Mouse (Mus musculus) hindbrain, embryonic 10.5 days (tissue): ENCODE results near the gene Eif1. TPM values are rescaled to one million over a fixed set of nuclear protein-coding genes. Genes with fewer than 3 reads are reported as not detected.

ENCODE experiments used
- DNase-seq: peaks from one replicate; pipeline ENCODE4 v3.0.0-alpha.2; 2017; ENCODE audit warnings: low spot score
- H3K27ac ChIP-seq: fragments of 300-500 bp; sonication (generic); 2 replicates; pipeline ENCODE4 v1.5.1; 2016; ENCODE audit warnings: mild to moderate bottlenecking, moderate library complexity
- H3K27me3 ChIP-seq: fragments of 300-500 bp; sonication (generic); 2 replicates; pipeline ENCODE4 v1.6.1; 2016; ENCODE audit warnings: mild to moderate bottlenecking; ENCODE audit not compliant: poor library complexity, insufficient read depth, severe bottlenecking
- H3K36me3 ChIP-seq: fragments of 300-500 bp; sonication (generic); 2 replicates; pipeline ENCODE4 v1.6.1; 2016; ENCODE audit warnings: mild to moderate bottlenecking, moderate library complexity
- H3K4me1 ChIP-seq: fragments of 300-500 bp; sonication (generic); replicated peaks from 2 replicates; pipeline ENCODE4 v1.6.1; 2016; ENCODE audit warnings: mild to moderate bottlenecking
- H3K4me3 ChIP-seq: fragments of 300-500 bp; sonication (generic); 2 replicates; pipeline ENCODE4 v1.5.1; 2016; ENCODE audit warnings: mild to moderate bottlenecking, moderate library complexity
- H3K9me3 ChIP-seq: fragments of 300-500 bp; sonication (generic); 2 replicates; pipeline ENCODE4 v1.6.1; 2016; ENCODE audit warnings: mild to moderate bottlenecking, moderate library complexity
- WGBS: fragments of 180-500 bp; shearing (Covaris S2); methylation state at CpG from one replicate; pipeline ENCODE4 v1.1.7; 2016; 5-methylcytosine and 5-hydroxymethylcytosine counted together
- polyA plus RNA-seq: library from polyadenylated mRNA; unstranded; fragments of >200 nt; fragmentation: Nextera tagmentation; extraction: Ambion mirVana; gene quantifications from 2 replicates; pipeline ENCODE4 v1.2.1, GENCODE M21; 2016

Gene Eif1
- 1,728 and 1,735 TPM in 2 replicates for polyA plus RNA-seq

GRCm38 (mm10) chr11:100319492-100320171 lies at the start of gene Eif1:
Gene Eif1, plus strand, starts transcription at chr11:100319885.
- peak within 1 kb of the TSS; percentile 93 for H3K4me3 ChIP-seq
- no peaks in the 10 kb centered on the region for H3K27me3 ChIP-seq
- peaks cover 25% of the 10 kb centered on the region for H3K36me3 ChIP-seq
- WGBS: under 1% methylated on average over 58 of the region's 58 CpGs
- peak; percentile 100 for DNase-seq
- H3K27ac ChIP-seq: peak within 1 kb of the TSS; percentile 100
- H3K9me3 ChIP-seq: no peaks in the 10 kb centered on the region
- H3K4me1 ChIP-seq: peaks cover 19% of the 10 kb centered on the region

- no peaks in the 10 kb centered on the region for H3K36me3 ChIP-seq
- no peak for DNase-seq
- H3K4me1 ChIP-seq: no peaks in the 10 kb centered on the region
- WGBS: 92% methylated on average over 1 of the region's 1 CpGs
- H3K27me3 ChIP-seq: no peaks in the 10 kb centered on the region
- H3K4me3 ChIP-seq: no peak overlapping the region
- H3K9me3 ChIP-seq: no peaks in the 10 kb centered on the region
- no peak overlapping the region for H3K27ac ChIP-seq
These were observed 47.8 kb upstream of the Eif1 start for GRCm38 (mm10) chr11:100271878-100272277.

- Histone ChIP-seq H3K4me1 (no peaks in the 10 kb centered on the region), H3K27ac (no peak overlapping the region), H3K9me3 (no peaks in the 10 kb centered on the region), H3K27me3 (no peaks in the 10 kb centered on the region), H3K36me3 (no peaks in the 10 kb centered on the region), H3K4me3 (no peak overlapping the region)
- 79% methylated on average over 7 of the region's 7 CpGs for WGBS
- DNase-seq: no peak
These were observed 45.0 kb upstream of the Eif1 start for GRCm38 (mm10) chr11:100274719-100275118.

- Histone ChIP-seq H3K4me3 (no peak overlapping the region), H3K36me3 (no peaks in the 10 kb centered on the region), H3K27me3 (no peaks in the 10 kb centered on the region), H3K4me1 (no peaks in the 10 kb centered on the region), H3K27ac (no peak overlapping the region), H3K9me3 (no peaks in the 10 kb centered on the region)
- DNase-seq: no peak
- 48% methylated on average over 5 of the region's 5 CpGs for WGBS
These were observed 44.2 kb upstream of the Eif1 start for GRCm38 (mm10) chr11:100275466-100275865.

- no peaks in the 10 kb centered on the region for H3K27me3 ChIP-seq
- WGBS: 77% methylated on average over 15 of the region's 15 CpGs
- no peaks in the 10 kb centered on the region for H3K9me3 ChIP-seq
- peaks cover 6% of the 10 kb centered on the region; the same call in 1 of the 2 replicates for H3K4me1 ChIP-seq
- no peak overlapping the region for H3K4me3 ChIP-seq
- no peak for DNase-seq
- no peaks in the 10 kb centered on the region for H3K36me3 ChIP-seq
- H3K27ac ChIP-seq: no peak overlapping the region
These were observed 41.8 kb upstream of the Eif1 start for GRCm38 (mm10) chr11:100277726-100278480.

GRCm38 (mm10) chr11:100278759-100279158 lies 40.9 kb upstream of the Eif1 start:
- Histone ChIP-seq H3K27ac (no peak overlapping the region), H3K4me3 (no peak overlapping the region), H3K4me1 (peaks cover 6% of the 10 kb centered on the region; the same call in 1 of the 2 replicates), H3K9me3 (no peaks in the 10 kb centered on the region), H3K36me3 (no peaks in the 10 kb centered on the region), H3K27me3 (no peaks in the 10 kb centered on the region)
- DNase-seq: no peak
- WGBS: 74% methylated on average over 5 of the region's 5 CpGs

- no peak overlapping the region for H3K4me3 ChIP-seq
- peaks cover 11% of the 10 kb centered on the region for H3K4me1 ChIP-seq
- H3K9me3 ChIP-seq: no peaks in the 10 kb centered on the region
- no peaks in the 10 kb centered on the region for H3K27me3 ChIP-seq
- WGBS: 21% methylated on average over 11 of the region's 11 CpGs
- H3K27ac ChIP-seq: peak overlapping the region; percentile 75
- no peaks in the 10 kb centered on the region for H3K36me3 ChIP-seq
- DNase-seq: peak; percentile 90
These were observed 37.8 kb upstream of the Eif1 start for GRCm38 (mm10) chr11:100281596-100282544.

GRCm38 (mm10) chr11:100282549-100282948 lies 37.1 kb upstream of the Eif1 start:
- H3K4me3 ChIP-seq: no peak overlapping the region
- peaks cover 18% of the 10 kb centered on the region for H3K4me1 ChIP-seq
- no peaks in the 10 kb centered on the region for H3K36me3 ChIP-seq
- no peaks in the 10 kb centered on the region for H3K27me3 ChIP-seq
- DNase-seq: peak; percentile 87
- 22% methylated on average over 10 of the region's 10 CpGs for WGBS
- no peaks in the 10 kb centered on the region for H3K9me3 ChIP-seq
- peak overlapping the region; percentile 75 for H3K27ac ChIP-seq

- Histone ChIP-seq H3K27ac (no peak overlapping the region), H3K36me3 (no peaks in the 10 kb centered on the region), H3K27me3 (no peaks in the 10 kb centered on the region), H3K9me3 (no peaks in the 10 kb centered on the region), H3K4me1 (peaks cover 21% of the 10 kb centered on the region), H3K4me3 (no peak overlapping the region)
- DNase-seq: no peak
- WGBS: 85% methylated on average over 4 of the region's 4 CpGs
These were observed 34.7 kb upstream of the Eif1 start for GRCm38 (mm10) chr11:100284988-100285387.

GRCm38 (mm10) chr11:100287024-100287423 lies 32.7 kb upstream of the Eif1 start:
- no peaks in the 10 kb centered on the region for H3K9me3 ChIP-seq
- no peaks in the 10 kb centered on the region for H3K27me3 ChIP-seq
- H3K4me1 ChIP-seq: peaks cover 33% of the 10 kb centered on the region
- no peak overlapping the region for H3K4me3 ChIP-seq
- no peaks in the 10 kb centered on the region for H3K36me3 ChIP-seq
- no peak for DNase-seq
- H3K27ac ChIP-seq: peak overlapping the region; percentile 72
- 35% methylated on average over 10 of the region's 10 CpGs for WGBS

- DNase-seq: no peak
These were observed 30.7 kb upstream of the Eif1 start for GRCm38 (mm10) chr11:100288942-100289341.

GRCm38 (mm10) chr11:100290235-100290634 lies 29.4 kb upstream of the Eif1 start:
- 38% methylated on average over 5 of the region's 5 CpGs for WGBS
- Histone ChIP-seq H3K27ac (peak overlapping the region; percentile 40; the same call in 1 of the 2 replicates), H3K36me3 (no peaks in the 10 kb centered on the region)

More at GRCm38 (mm10) chr11:100288942-100289341, 30.7 kb upstream of the Eif1 start:
- no peaks in the 10 kb centered on the region for H3K36me3 ChIP-seq
- 90% methylated on average over 6 of the region's 6 CpGs for WGBS
- H3K4me1 ChIP-seq: peaks cover 34% of the 10 kb centered on the region
- H3K27ac ChIP-seq: no peak overlapping the region
- H3K27me3 ChIP-seq: no peaks in the 10 kb centered on the region
- H3K9me3 ChIP-seq: no peaks in the 10 kb centered on the region
- H3K4me3 ChIP-seq: no peak overlapping the region

More at GRCm38 (mm10) chr11:100290235-100290634, 29.4 kb upstream of the Eif1 start:
- Histone ChIP-seq H3K4me3 (no peak overlapping the region), H3K27me3 (no peaks in the 10 kb centered on the region), H3K9me3 (no peaks in the 10 kb centered on the region), H3K4me1 (peaks cover 37% of the 10 kb centered on the region)
- no peak for DNase-seq
